Mouse (Mus musculus) adrenal gland, adult (tissue): ENCODE data around the gene Eprs.

Experiments used
- DNase-seq, 2 experiments: peaks; one replicate each; pipeline ENCODE4 v3.0.0; 2022 to 2023; ENCODE audit warnings: low spot score in 1 of 2; ENCODE audit not compliant: inconsistent age in 2 of 2

Eprs gene

DNA sequence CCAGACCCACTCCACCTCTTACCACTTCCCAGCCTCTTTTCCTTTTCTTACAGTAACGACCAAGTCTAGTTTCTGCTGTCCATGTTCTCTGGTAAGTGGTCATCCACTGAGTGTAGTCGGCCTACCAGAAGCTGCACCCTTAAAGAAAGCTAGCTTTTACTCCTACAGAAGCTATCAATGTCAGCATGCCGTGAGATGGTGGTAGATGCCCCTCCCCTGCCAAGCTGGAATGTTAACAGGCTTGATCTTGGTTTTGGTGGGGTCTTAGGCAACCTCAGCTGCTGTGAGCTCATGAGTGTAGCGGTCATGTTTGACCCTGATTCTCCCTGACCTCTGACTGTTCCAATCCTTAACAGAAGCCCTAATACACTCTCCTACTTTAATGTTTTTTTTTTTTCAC, 4.6 kb upstream of the Eprs start:
- DNase-seq, result no peak

- peak; percentile 57 to 83 for DNase-seq
These were observed 810 bp downstream of the Eprs start for GRCm38 (mm10) chr1:185363526-185364182.

DNA sequence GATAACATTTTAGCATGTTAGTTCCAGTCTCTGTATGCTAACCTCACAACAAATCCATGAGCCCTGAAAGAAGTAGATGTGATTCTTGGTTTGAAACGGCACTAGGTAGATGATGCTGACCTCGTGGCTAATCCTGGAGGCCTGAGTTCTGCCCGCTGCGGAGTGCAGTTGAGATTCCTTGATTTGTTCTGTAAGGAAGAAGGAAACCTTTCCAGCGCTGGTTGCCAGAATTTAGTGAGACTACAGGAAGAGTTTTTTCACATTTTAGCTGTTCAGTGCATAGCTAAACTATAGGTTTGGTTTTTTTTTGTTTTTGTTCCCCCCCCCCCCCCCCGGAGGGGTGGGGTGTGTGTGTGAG, 1.3 kb downstream of the Eprs start:
- no peak for DNase-seq

GRCm38 (mm10) chr1:185367383-185367782, 4.5 kb downstream of the Eprs start:
- DNase-seq, result peak in 1 of 2 experiments; percentile 46

DNA sequence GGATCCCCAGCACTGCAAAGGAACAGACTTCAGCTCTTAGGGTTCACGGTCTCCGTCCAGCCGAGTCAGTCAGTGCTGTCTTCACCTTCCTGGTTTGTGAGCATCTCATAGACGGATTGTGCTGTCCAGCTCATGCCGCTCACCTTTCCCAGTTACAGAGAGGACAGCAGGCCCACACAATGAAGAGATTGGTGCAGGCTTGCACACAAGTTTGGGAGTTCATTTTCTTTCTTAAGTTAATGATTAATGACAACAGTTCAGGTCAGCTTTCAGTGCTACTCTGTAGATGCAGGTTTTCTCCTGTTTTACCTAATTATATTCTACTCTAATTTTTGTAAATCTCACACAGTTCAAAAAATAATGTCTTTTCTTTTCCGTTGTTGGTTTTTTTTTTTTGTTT, 7.1 kb downstream of the Eprs start:
- no peak for DNase-seq

DNA sequence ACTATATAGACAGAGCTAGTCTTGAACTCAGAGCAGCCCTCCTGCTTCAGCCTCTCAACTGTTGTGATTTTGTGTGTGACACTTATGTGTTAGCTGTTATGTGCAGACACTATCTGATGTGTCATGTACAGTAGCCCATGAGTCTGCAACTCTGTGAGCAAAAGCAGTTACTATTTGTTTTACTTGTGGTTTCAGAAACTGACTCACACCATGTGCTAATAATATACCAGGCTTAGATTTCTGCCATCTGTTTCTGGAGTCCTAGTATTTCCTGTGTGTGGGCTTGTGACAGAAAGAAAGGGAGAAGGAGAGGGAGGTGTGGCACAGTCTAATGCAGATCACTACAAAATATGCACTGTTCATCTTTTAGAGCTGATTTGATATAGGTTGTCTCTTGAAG, 13.5 kb downstream of the Eprs start:
- DNase-seq, result no peak

DNA sequence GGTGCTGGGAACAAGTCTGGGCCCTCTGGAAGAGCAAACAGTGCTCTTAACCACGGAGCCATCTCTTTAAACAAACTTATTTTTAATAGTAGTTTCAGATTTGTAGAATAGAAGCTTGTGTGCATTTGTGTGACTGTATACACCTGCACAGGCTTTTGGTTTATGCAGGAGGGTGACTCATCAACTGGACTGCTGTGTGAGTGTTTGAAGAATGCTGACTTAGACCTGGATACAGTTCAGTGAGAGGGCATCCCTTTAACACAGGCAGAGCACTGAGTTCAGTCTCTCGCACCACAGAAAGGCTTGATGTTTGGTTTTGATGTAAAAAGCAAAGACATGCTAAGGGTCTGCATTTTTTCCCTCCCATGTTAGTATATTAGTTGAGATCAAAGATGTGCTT, 14.6 kb downstream of the Eprs start:
- no peak for DNase-seq

GRCm38 (mm10) chr1:185401615-185402014, 38.8 kb downstream of the Eprs start:
- peak in 1 of 2 experiments; percentile 60 for DNase-seq

- DNase-seq, result peak in 1 of 2 experiments; percentile 55
These were observed 41.2 kb downstream of the Eprs start for GRCm38 (mm10) chr1:185404021-185404420.

- no peak for DNase-seq
These were observed 43.1 kb downstream of the Eprs start for GRCm38 (mm10) chr1:185405921-185406320.

DNA sequence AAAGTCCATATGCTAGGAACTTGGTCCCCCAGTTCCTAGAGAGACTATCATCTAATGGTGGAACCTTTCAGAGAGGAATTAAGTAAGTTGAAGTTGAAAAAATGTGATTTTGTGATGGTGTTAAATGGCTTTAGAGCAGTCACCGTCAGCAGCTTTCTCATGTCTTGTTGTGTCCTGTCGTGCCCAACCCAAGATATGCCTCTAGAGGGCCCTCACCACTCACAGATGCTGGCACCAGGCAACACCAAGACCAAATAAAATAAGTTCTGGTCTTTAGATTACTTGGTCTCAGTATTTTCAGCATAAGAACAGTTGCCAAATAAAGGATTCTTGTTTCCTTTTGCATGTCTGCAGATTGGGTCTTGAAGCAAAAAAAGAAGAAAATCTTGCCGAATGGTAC, 47.0 kb downstream of the Eprs start:
- DNase-seq, result no peak

DNA sequence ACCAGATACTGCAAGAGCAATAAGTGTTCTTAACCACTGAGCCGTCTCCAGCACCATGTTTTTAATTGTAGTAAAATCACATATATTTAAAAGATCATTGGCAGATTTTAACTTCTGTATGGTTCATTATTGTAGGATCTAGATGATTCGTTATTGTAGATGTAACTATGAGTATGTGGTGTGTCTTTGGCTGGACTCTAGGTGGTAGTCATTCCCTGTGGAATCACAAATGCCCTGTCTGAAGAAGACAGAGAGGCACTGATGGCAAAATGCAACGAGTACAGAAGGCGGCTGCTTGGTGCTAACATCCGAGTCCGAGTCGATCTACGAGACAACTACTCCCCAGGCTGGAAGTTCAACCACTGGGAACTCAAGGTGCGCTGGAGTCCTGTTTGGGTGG, 55.2 kb downstream of the Eprs start:
- DNase-seq, result no peak

GRCm38 (mm10) chr1:185419805-185420204, 57.0 kb downstream of the Eprs start:
- no peak for DNase-seq

- DNase-seq, result no peak
These were observed 57.9 kb downstream of the Eprs start for GRCm38 (mm10) chr1:185420776-185421175.

GRCm38 (mm10) chr1:185426583-185426982, 63.7 kb downstream of the Eprs start:
- no peak for DNase-seq

DNA sequence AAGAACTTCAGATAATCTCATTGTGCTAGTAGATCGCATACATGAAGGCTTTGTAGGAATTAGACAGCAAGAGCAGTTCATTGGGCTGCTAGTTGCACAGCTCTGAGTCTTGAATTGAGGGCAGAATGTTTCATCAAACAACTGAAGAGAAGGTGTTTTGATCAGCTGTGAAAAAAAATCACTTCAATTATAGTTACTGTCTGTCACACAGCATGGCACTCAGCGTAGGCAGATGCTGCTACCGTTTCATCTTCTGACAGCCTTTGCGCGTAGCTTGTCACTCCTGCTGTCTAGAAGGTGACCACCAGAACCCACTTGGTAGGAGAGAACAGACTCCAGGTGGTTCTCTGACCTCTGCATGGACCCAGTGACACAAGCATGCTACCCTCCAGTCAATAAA, 67.6 kb downstream of the Eprs start:
- no peak for DNase-seq

GRCm38 (mm10) chr1:185431245-185431997, 68.6 kb downstream of the Eprs start:
- no peak for DNase-seq

GRCm38 (mm10) chr1:185431998-185432317, 69.1 kb downstream of the Eprs start:
- no peak for DNase-seq

DNA sequence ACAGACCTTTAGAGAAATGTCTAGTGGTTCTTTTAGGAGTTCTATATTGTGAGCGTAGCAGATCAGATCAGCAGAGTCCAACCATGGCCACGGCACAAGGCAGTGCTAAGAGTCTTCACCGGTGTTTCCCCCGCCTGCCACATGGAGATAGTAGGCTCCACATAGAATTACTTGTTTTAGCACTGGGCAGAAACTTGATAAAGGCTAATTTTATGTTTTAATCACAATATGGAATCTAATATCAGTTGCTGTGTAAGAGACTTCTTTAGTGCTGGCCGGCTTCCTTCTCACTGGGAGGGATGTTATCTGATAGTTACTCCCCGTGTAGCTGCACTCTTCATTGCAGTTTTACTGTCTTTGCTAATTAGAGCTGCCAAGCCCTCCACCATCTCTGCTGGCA, 70.3 kb downstream of the Eprs start:
- DNase-seq, result no peak

DNA sequence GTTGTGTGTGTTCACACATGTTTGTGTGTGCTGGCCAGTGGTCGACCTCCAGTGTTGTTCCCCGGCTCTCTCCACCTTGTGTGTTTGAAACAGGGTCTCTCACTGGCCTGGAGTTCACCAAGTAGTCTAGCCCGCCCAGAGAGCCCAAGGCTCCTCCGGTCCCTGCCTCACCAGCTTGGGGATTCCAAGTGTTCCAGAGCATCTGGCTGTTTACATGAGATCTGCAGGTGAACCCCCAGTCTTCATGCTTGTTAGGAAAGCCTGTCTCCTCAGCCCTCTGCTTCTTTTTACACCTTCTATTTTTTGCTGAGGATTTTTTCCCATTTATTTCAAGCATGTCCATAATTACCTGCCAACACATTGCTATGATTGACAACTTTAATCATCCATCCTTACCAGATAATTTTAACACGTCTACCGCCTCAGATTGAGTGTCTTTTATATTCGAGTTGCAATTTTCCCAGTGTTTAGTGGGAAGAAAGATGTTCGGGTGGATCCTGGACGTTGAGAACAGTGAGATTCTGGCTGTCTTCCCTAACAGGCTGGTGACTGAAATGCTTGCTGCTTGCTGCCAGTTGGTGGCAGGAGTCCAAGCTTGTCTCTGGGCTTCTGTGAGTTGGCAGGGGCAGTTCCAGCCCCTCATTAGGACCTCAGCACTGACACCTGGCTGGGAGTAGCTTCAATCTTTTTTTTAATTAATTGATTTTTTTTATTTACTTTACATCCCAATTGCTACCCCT, 76.2 kb downstream of the Eprs start:
- DNase-seq, result no peak

- no peak for DNase-seq
These were observed 79.0 kb downstream of the Eprs start for GRCm38 (mm10) chr1:185441703-185442472.

- no peak for DNase-seq
These were observed 86.1 kb downstream of the Eprs start for GRCm38 (mm10) chr1:185448936-185449335.
